Mouse (Mus musculus): ENCODE measurements around the gene Hipk4.

Gene Hipk4

DNA sequence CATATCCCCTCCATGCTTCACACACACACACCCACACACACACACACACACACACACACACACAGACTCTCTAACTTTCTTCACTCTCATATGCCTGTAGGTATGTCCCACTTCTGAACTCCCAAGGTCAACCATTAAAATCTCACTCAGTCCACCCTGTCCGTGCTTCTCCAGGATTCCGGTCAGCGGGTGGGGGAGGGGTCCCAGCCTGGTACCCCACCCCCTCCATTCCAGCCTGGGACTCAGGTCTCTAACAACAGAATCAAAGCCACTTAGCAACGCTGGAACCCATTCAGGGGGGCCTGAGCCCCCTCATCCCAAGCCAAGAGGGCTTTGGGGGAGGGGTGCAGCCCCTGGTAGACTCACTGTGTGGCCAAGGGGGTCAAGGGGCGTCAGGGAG lies at the start of gene Hipk4:
Hipk4 (plus strand) TSS at position 301 of the 400 bp plus-strand sequence.
- 65% methylated on average over 5 of the region's 5 CpGs for WGBS

DNA sequence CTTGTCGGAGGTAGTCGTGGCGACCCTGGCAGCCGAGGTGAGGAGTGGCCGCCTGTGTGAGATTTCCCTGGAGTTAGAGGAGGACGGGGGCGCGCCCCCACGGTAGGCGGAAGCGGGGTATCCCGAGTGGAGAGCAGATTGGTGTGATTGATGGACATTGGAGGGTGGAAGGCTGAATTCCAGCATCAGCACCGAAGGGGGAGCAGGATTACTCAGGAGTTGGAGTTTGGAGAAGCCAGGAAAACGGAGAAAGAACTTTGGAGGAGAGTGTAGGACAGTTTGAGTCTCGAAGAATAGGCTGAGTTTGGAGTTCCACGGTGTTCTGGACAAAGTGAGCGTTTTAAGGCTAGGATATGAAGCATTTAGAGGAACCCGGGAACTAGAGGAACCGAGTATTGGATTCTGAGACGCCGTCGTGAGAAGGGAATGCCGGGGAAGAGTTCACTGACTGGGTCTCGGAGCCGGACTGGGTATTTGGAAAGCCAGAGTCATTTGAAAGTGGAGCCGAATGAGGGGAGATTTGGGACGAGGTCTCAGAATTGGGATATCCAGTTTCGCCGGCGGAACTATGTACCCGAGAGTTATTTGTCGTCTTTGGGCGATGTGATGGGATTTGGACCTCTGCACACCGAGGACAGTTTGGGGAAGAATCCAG lies 49.1 kb upstream of the Hipk4 start:
- WGBS = under 1% methylated on average over 34 of the region's 34 CpGs

DNA sequence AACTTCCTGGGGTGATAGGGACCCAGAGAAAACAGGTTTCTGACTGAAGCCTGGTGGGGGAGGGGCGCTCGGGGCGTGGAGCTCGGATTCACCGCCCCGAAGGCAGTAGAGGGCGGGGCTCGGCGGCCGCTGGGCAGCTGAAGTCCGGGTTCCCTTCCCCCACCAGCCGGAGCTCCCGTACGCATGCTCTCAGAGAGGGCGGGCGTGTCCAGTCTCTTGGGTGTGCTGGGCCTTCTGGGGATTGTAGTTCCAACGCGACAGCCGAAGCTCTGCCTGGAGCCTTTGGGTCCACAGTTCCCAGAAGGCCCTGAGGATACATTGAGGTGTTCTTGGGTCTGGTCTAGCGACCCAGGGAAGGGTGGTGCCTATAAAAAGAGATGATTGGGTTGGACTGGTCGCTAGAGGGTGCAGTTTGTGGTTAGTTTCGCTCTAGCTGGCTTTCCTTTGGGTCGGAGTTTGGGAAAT lies 48.5 kb upstream of the Hipk4 start:
- WGBS = under 1% methylated on average over 23 of the region's 23 CpGs

GRCm38 (mm10) chr7:27475596-27475995 lies 47.5 kb upstream of the Hipk4 start:
- 100% methylated on average over 2 of the region's 2 CpGs for WGBS

GRCm38 (mm10) chr7:27476098-27476635 lies 46.9 kb upstream of the Hipk4 start:
- 94% methylated on average over 14 of the region's 14 CpGs for WGBS

DNA sequence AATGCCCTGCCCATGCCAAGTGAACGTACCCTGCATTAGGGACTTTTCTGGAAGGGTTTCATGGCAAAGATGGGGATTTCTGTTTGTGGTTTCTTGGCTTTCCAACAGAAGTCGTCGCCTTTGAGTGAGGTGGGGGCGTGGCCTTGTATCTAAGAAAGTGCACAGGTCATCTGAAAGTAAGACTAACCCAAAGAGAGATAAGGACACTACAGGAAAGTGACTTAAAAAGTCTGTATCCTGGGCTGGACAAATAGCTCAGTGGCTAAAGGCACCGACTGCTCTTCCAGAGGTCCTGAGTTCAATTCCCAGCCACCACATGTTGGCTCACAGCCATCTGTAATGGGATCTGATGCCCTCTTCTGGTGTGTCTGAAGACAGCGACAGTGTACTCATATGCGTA lies 44.5 kb upstream of the Hipk4 start:
- WGBS = 84% methylated on average over 7 of the region's 7 CpGs

DNA sequence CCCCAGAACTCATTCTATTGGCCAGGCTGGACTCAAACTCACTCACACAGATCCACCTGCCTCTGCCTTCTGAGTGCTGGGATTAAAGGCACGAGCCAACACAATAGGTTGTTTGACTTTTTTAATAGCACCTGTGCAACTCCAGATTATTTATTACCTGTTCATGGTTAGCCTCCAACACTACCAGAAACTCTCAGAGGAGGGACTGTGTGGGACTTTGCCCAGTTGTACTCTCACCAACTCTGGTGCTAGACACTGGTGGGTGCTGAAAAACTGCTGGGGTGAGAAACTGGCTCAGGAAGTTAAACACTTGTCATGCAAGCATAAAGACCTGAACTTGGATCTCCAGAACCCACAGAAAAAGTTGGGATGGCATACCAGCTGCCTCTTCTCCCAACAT lies 43.3 kb upstream of the Hipk4 start:
- WGBS = 84% methylated on average over 1 of the region's 1 CpGs

- WGBS = 74% methylated on average over 3 of the region's 3 CpGs
Observed at GRCm38 (mm10) chr7:27480506-27480905, 42.6 kb upstream of the Hipk4 start.

GRCm38 (mm10) chr7:27480927-27481626 lies 42.0 kb upstream of the Hipk4 start:
- 10% methylated on average over 11 of the region's 11 CpGs for WGBS

GRCm38 (mm10) chr7:27481627-27481969 lies 41.5 kb upstream of the Hipk4 start:
- WGBS = 1% methylated on average over 9 of the region's 12 CpGs

- WGBS = 89% methylated on average over 4 of the region's 4 CpGs
Observed at GRCm38 (mm10) chr7:27483860-27484259, 39.2 kb upstream of the Hipk4 start.

DNA sequence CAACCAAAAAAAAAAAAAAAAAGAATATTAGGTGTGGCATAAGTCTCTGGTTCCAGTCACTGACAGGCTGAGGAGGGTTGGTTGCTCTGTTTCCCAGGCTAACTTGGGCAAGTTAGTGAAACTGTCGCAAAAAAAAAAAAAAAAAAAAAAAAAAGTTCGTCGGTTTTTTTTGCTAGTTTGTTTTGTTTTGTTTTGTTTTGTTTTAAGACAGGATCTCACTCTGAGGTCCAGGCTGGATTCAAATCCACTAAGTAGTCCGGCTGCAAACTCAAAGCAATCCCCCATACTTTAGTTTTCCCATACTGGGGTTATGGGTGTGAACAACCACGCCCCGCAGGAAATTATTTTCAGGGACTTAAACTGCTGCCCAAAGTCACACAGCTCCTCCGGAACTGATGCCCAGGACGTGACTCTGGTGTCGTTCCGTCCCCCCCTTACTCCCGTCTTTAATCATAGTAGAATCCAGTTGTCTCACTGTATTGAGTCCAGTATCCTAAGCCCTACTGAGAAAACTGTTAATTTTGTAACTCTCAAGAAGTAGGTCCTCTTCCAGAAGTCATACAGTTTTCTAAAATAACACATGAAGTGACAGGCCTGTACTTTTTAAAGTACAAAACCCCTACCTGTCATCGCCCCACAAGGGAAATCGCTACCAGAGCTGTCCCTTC lies 36.8 kb upstream of the Hipk4 start:
- WGBS = 4% methylated on average over 13 of the region's 13 CpGs

DNA sequence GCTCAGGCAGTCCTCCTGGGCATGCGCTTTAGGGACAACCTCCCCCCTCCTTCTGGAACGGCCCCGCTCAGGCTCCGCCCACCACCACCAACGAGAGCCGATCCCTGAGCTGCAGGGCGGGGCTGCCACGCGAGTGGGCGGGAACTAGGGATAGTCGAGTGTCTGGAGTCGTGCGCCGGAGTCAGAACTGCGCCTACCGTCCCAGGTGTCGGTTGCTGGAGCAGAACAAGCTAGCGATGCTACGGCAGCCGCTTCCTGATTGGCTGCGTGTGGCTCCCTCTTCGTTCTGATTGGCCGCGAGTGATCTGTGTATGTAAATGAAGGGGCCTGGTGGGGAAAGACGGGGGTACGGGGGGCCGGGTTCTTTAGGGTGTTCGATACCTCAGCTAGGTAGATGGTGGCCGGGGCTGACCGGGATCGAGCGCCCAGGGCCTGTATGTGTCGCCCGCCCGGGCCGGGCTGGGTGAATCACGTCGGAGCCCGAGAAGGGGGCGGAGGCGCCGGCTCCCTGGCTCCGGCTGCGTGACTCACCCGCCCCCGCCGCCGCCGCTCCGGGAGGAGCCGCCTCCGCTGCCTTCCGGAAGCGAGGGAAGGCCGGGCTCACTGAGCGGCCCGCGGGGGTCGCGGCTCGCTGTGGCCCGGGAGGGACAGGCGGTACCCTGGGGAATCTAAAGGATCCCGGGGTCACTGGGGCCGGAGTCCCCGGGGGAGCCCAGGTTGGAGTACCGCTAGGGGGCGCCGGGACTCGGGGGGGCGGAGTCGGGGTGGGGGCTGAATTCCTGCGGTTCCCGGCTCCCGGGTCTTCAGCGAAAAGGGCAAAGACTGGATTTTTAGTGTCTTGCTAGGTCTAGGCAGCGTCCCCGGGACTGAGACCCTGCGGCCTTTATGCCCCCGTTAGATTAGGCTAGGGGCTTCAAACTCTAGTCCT lies 36.0 kb upstream of the Hipk4 start, which contains the start of gene Sertad1:
Sertad1 (plus strand) TSS at position 141 of the 928 bp plus-strand sequence.
- WGBS = 1% methylated on average over 80 of the region's 80 CpGs

- 4% methylated on average over 13 of the region's 13 CpGs for WGBS
Observed at GRCm38 (mm10) chr7:27487740-27488268, 35.3 kb upstream of the Hipk4 start.

GRCm38 (mm10) chr7:27489270-27489869 lies 33.7 kb upstream of the Hipk4 start:
- WGBS = 90% methylated on average over 25 of the region's 25 CpGs

DNA sequence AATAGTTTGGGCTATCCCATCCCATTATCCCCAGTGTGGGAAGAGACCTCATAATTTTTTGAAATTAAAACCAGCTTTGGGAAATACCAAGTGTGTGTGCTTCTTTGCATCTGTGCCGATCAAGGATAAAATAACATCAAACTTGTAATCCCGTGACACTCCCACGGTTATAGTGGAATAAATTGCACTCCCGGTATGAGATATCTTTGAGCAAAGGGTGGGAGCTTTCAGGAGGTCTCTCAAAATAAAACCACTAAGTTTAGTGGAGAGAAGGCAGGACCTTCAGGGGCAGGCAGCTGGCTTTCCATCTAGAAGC lies 32.9 kb upstream of the Hipk4 start:
- WGBS = 15% methylated on average over 4 of the region's 4 CpGs

DNA sequence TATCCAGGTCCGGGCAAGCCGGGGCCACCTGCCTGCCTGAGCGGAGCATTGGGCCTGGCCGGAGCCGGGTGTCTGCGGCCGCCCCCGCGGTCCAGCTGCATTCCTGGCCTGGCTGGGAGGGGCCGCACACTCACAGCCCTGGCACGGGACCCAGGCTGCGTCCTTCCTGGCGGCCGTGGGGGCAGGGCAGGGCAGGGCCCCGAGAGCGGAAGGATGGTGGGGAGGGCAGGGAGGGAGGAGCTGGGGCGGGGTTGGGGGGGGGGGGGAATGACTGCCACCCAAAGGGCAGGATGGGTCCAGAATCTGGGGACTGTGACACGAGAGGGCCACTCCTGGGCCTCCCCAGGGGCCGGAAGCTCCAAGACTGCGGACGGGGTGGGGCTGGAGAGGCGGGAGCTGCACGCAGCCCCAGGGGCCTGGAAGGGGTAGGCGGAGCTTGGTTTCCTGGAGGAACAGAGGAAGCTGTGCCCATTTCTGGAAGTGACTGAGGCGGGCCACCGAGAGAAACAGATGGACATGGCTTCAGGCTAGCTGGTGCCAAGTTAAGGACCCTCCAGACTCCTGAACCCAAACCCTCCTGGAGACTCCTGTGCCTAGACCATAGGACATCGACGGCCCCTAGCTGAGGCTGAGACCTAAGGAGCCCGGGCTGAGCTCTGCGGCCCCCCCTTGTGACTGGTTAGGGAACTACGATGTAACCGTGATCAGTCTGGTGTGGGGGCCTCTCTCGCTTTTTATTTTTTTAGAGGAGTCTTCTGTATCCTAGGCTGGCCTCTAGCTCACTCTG lies 32.3 kb upstream of the Hipk4 start:
- 2% methylated on average over 33 of the region's 33 CpGs for WGBS

GRCm38 (mm10) chr7:27491856-27492255 lies 31.2 kb upstream of the Hipk4 start:
- 85% methylated on average over 7 of the region's 7 CpGs for WGBS

GRCm38 (mm10) chr7:27493022-27493421 lies 30.0 kb upstream of the Hipk4 start:
- 66% methylated on average over 3 of the region's 3 CpGs for WGBS

DNA sequence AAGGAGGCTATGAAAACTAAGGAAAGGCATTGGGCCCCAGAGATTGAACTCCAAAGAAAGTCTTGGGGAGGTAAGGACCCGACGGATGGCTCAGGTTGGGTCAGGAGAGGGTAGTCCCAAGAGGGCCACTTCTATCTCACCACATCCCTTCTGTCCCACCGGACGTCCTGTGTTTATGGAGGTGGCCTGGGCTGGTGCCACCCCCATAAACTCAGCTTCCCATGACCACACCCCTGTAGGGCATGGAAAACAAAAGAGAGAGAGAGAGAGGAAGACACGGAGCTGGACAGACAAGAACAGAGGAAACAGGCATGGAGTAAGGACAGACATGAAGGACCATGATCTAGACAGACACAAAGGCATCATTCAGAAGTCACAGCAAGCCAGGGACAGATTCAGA lies 29.6 kb upstream of the Hipk4 start:
- 87% methylated on average over 5 of the region's 5 CpGs for WGBS

All from cerebral cortex, adult 2 months (tissue).